Mouse (Mus musculus): ENCODE measurements around the gene S100a6. TPM values are rescaled to one million over a fixed set of nuclear protein-coding genes. Genes with fewer than 3 reads are reported as not detected.

Gene S100a6
- total RNA-seq (2021), result 10 to 100 TPM; 76.5 to 79.4 TPM
- long read RNA-seq, experiment 1, transcript S100a6-201 (3 exons, 731 nt), result major isoform, 16 of 20 reads
- long read RNA-seq, experiment 1, partial matches to known transcripts, result 2 of 20 reads
- long read RNA-seq, experiment 1, other reads (novel, unspliced or antisense), result 2 of 20 reads
- long read RNA-seq, experiment 2, transcript S100a6-201 (3 exons, 731 nt), result major isoform, 21 of 24 reads
- long read RNA-seq, experiment 2, partial matches to known transcripts, result 0 of 24 reads
- long read RNA-seq, experiment 2, other reads (novel, unspliced or antisense), result 3 of 24 reads

DNA sequence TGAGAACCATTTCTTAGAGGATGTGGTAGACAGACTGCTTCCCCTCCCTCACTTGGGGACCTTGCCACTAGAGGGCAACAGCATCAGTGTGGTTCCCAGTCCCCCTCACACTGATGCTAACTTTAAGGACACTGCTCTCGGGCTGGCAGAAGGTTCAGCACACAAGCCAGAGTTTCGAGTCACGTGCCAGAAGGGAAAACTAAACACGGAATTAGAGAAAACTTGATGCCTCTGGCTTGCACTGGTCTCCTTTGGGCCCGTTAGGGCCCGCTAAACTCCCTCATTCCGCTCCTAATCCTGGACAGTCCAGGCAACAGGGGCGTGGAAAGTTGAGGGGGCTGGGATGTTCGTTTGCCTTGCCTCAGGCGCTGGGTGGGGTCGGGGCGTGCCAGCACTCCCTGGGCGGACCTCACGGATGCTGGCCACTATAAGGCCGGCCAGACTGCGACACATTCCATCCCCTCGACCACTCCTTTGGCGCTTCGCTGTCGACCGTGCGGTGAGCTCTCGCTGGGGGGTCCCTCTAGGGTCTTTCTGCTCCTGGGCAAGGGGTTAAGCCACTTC, at the start of gene S100a6:
Gene S100a6 (plus strand): TSS at position 155 of the 564 bp plus-strand sequence.
- DNase-seq, result peak; percentile 83 to 88

DNA sequence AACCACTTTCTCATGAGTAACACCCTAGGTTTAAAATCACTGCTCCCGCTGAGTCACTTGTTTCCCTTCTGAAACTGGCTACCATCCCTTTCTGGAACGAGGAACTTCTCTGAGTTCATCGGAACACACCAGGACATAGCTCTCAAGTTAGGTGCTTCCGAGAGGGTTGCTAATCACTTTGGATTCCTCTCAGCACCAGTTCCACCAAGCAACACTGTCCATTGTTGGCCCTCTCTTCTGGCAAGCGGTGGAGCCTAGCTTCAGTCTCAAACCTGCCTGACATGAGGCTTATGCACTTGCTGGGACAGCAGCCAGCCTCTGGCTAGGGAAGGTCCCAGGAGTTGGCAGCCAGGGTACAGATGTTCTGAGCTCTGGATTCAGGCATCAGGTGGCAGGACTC, 38.0 kb upstream of the S100a6 start:
- peak; percentile 50 to 65 for DNase-seq

- DNase-seq, result no peak
Observed at GRCm38 (mm10) chr3:90575320-90575719, 37.4 kb upstream of the S100a6 start.

- no peak for DNase-seq
Observed at GRCm38 (mm10) chr3:90576351-90577001, 36.2 kb upstream of the S100a6 start.

GRCm38 (mm10) chr3:90579433-90579832, 33.2 kb upstream of the S100a6 start:
- no peak for DNase-seq

GRCm38 (mm10) chr3:90581141-90581540, 31.5 kb upstream of the S100a6 start:
- DNase-seq, result no peak

DNA sequence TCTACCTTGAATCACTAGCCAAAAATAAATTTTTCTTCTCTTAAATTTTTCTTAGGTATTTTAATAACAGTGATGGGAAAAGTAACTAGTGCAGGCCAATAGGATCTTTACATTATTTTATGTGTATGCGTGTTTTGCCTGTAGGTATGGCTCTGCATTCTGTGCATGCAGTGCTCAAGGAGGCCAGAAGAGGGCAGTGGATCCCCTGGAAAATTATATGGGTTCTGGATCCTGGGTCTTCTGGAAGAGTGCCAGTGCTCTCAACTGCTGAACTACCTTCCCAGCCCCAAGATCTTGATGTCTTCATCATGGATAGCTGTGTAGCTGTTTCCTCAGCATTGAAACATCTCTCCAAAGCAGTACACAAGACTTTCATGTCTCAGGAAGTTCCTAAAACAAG, 30.5 kb upstream of the S100a6 start:
- DNase-seq, result no peak

DNA sequence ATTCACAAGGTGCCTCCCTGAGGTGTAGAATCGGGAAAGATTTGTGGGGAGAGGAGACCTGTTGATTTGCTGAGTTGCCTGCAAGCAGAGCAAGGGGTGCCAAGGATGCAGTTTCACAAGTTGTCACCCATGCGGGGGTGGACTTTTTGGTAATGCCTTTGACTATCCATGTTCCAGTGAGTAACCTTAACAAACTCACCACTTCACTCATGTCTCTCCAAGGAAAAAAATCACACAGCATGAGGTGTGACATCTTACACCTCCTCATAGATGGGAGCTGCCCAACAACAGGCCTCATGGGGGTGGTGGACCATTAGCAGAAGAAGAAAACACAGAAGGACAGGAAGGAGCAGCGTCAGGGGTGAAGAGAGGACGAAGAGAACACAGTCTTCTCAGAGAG, 30.1 kb upstream of the S100a6 start:
- DNase-seq, result no peak

DNA sequence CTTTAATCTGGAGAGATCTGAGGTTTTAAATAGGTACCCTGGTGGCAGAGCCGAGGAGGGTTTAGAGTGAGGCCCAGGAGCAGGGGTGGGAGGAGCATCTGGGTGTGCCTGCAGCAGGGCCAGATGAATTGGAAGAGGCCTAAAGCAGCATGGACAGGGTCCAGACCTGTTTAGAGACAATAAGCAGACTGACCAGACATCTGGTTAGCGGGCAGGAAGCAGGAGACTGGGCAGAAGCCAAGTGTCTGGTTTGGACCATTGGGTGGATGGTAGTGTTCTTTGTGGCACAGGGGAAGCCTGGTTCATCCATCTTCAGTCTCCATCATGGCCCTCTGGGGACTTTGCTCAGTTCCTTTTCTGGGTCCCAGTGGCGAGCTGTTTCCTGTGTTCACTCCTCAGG, 28.8 kb upstream of the S100a6 start:
- DNase-seq, result peak in 1 of 2 experiments; percentile 72

- DNase-seq, result peak; percentile 82 to 84
Observed at GRCm38 (mm10) chr3:90585595-90585994, 27.1 kb upstream of the S100a6 start.

DNA sequence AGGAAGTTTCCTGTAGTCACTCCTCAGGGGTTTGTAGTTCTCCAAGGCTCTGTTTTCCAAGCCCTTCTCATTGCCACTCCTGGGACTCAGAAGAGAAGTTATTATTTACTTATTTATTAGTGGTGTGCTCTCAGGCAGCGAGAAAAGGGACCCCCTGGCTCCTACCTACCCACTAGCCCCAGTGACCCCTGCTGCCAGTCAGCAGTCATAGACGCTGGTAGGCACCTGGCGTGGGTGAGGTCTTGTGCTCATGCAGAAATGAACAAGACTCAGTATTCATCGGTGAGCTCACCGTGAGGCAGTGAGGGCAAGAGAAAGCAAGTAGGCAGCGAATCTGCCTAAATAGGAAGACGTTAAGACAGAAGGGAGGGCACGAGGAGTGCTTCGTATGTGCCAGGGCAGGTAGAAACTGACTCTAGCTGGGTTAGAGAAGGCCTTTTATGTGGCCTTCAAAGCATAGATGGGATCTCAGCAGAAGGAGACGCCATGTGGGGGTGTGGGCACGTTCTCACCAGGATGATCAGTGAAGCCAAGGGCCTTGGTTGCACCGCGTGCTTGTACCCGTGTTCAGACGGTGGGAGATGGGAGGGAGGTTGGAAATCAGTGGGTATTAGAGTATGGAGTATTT, 26.6 kb upstream of the S100a6 start:
- DNase-seq, result no peak

DNA sequence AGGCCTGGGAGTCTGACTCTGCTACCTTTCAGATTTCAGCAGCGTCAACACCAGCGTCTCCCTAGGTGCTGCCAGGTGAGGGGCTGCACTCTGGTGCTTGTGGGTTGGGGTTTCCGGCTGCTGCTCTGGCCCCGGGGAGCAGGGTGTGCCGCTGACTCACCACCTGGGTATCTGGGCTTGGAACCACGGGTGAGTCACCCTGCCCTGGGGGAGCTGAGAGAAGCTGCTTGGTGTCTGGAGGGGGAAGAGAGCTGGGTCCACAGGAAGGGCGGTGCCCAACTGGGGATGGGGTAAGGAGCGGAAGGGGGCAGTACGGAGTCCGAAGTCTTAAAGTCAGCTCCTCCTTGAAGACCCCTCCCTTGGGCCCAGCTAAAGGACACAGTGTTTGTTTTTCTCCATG, 25.8 kb upstream of the S100a6 start:
- peak; percentile 78 to 92 for DNase-seq

GRCm38 (mm10) chr3:90587361-90588101, 25.2 kb upstream of the S100a6 start:
- peak; percentile 47 to 71 for DNase-seq

DNA sequence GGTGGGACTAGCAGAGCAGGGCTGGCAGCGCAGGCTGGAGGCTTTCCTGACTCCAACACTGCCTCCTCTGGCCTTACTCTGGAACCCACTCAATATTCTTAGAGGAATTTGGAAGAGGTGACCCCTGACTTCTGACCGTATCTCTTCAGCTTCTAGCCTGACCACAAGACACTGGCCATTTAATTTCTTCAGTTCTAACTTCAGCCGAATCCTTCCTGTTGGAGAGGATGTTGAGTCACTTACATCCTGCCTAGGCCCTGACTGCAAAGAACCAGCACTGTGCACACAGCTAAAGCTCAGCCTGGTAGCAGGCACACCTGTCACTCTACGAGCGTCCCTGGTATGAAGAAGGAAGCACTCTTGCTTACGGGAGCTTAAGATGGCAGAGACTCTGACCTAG, 23.3 kb upstream of the S100a6 start:
- DNase-seq, result no peak

GRCm38 (mm10) chr3:90589947-90590346, 22.7 kb upstream of the S100a6 start, which contains the start of gene S100a2:
TSS of gene S100a2 (plus strand) at chr3:90590247.
- no peak for DNase-seq

DNA sequence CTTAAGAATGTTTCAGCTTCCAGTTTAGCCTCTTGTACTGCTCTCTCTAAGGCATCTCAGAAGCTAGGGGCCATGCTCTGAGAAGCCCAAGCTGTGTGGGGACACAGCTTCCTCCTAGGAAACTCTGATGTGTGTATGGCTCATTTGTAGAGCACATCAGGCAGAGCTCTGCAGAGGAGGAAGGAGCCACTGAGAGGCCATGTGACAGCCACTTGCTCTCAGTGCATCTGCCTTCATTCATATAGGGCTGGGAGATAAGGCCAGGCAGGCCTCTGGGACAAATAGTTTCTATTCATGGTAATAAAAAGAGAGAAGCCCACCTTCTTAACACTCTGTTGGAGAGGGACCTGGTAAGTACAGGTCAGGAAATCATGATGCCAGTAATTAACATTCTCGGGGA, 18.2 kb upstream of the S100a6 start:
- no peak for DNase-seq

DNA sequence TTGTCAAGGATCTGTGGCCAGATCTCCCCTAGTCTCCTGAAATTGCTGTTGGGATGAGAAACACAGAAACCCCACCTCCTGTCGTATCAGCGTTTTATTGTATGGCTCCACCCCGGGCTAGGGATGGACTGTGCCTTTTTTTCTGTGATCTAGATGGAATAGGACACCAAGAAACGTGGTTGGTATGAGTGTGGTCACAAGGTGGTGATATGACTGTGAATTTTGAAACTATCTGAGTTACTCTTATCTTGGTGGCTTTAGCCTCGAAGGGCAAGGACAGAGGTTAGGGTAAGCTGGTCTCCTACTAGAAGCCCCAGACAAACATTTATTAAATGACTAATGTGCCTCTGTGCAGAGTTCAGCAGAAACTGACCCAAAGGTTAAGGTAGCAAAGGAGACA, 17.1 kb upstream of the S100a6 start:
- no peak for DNase-seq

- DNase-seq, result no peak
Observed at GRCm38 (mm10) chr3:90596810-90597209, 15.9 kb upstream of the S100a6 start.

DNA sequence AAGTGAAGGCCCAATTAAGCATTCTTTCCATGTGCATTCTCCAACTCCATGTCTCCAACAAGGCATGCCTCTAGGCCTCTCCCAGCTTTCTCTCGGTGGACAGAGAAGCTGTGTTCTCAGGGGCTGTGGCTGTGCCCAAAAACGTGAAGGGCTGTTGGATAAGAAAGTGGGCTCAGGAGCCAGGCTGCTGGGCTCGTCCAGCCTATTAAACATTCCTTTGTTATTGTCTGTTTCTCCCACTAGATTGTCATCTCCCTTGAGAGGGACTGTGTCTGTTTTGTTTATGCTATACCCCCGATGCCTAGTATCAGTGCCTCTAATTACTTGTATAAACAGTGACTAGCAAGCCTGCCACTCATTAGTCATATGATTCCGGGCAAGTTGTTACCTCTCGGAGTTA, 14.9 kb upstream of the S100a6 start:
- no peak for DNase-seq

DNA sequence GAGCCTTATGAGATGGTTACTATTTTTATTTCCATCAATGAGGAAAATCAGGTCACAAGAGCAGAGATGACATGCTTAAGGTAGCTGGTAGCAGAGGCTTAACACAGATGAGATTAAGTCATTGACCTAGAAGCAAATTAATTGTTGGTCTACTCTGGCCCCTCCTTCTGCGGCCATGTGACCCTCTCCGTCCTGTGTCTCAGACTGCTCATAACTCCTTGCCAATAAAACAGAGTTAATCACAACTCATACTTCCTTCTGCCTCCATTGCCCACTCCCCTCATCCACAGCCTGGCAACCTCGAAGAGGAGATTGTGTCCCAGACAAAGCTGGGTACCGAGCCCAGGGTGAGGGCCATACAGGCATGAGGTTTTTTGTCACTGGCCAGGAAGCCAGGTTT, 14.5 kb upstream of the S100a6 start:
- DNase-seq, result no peak

DNA sequence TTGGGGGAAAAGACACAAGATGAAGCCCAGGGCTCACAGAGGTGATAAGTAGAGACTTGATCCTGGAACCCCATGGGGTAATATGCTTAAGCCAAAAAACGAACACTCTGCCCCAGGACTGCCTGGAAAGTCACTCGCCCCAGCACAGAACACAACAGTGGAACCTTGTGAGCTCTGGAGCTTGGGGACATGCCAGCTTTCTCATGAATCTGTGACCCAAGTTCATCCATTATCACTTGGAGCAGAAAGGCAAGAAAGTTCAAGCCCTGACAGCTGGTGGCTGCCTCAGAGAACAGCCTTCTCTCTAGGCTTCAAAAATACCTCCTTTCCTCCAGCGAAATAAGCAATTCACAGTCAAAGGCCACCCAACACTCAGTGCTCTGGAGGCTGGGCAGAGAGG, 13.3 kb upstream of the S100a6 start:
- DNase-seq, result peak; percentile 51 to 76

- DNase-seq, result no peak
Observed at GRCm38 (mm10) chr3:90600036-90600435, 12.6 kb upstream of the S100a6 start.

All from heart, adult 18-20 months (tissue).